Mouse (Mus musculus): ENCODE measurements around the gene Fam83b. TPM values are rescaled to one million over a fixed set of nuclear protein-coding genes. Genes with fewer than 3 reads are reported as not detected.

The Fam83b gene
- total and polyA plus RNA-seq, 3 experiments, result 0.08 to 0.41 (median 0.40) TPM

DNA sequence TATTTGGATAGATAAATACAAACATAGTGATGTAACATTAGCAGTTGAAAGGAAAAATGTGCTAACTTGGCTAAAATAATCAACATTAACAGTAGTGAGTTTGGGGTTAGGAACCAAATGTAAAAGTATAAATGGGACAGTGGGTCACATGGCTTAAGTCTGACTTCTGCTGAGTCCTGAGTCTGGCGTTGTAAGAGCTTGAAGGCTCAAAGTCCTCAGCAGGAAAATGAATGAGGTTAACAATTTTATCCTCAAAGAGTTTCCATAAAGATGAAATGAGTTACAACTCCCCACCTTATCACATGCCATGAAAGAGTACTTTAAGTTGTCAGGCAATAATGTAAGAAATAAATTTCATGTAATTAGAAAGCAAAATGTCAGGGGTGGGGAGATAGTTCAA lies 13.8 kb downstream of the Fam83b start:
- TF ChIP-seq PAX5 (IDR thresholded peaks at IDR 0.05; ENCODE audit: low read length) (no peak), USF1 (IDR thresholded peaks at IDR 0.05; ENCODE audit: low read depth, low read length) (no peak), ETS1 (conservative IDR thresholded peaks at IDR 0.05; ENCODE audit: low read depth, low read length) (no peak), IRF4 (IDR thresholded peaks at IDR 0.05; ENCODE audit: low read depth, low read length) (no peak)
- Histone ChIP-seq H3K4me2 (ENCODE audit: insufficient read depth, low read depth, poor library complexity, severe bottlenecking) (no peak overlapping the region), H3K9me3 (replicated peaks; ENCODE audit: low read length) (no peaks in the 10 kb centered on the region), H3K27ac (ENCODE audit: insufficient read depth, low read depth) (no peak overlapping the region), H3K79me2 (replicated peaks; ENCODE audit: control insufficient read depth, extremely low read depth, insufficient read depth, poor library complexity, severe bottlenecking) (no peaks in the 10 kb centered on the region), H3K4me1 (ENCODE audit: control insufficient read depth in 1 of 2, insufficient read depth in 2 of 2) (no peaks in the 10 kb centered on the region), H3K36me3 (replicated peaks in 1 of 2; ENCODE audit: control insufficient read depth in 1 of 2, insufficient read depth in 1 of 2, low read length in 1 of 2) (no peaks in the 10 kb centered on the region), H3K27me3 (replicated peaks) (no peaks in the 10 kb centered on the region), H3K9ac (ENCODE audit: insufficient read depth, low read depth) (no peak overlapping the region), H3K4me3 (replicated peaks in 1 of 3; ENCODE audit: low read depth in 2 of 3, low read length in 2 of 3, poor library complexity in 1 of 3) (no peak overlapping the region)
- no peak for DNase-seq (ENCODE audit: extremely low read depth)
- dilution Hi-C loops (cut with MboI; ENCODE audit: extremely low pct_ligation_motif_present, extremely low pct_unique_long_range_greater_than_20kb, low sequenced_read_pairs) (no loop called here), in situ Hi-C loops (cut with MboI; ENCODE audit: low pct_ligation_motif_present, low pct_unique_long_range_greater_than_20kb, low sequenced_read_pairs) (no loop called here)

GRCm38 (mm10) chr9:76546714-76547113 lies 20.2 kb downstream of the Fam83b start:
- H3K4me1 ChIP-seq (ENCODE audit: control insufficient read depth in 1 of 2, insufficient read depth in 2 of 2), result no peaks in the 10 kb centered on the region
- dilution Hi-C loops (cut with MboI; ENCODE audit: extremely low pct_ligation_motif_present, extremely low pct_unique_long_range_greater_than_20kb, low sequenced_read_pairs) (no loop called here), in situ Hi-C loops (cut with MboI; ENCODE audit: low pct_ligation_motif_present, low pct_unique_long_range_greater_than_20kb, low sequenced_read_pairs) (no loop called here)
- TF ChIP-seq USF1 (IDR thresholded peaks at IDR 0.05; ENCODE audit: low read depth, low read length) (no peak), MYC (IDR thresholded peaks at IDR 0.05; ENCODE audit: low read depth, low read length) (no peak), CHD2 (IDR thresholded peaks at IDR 0.05; ENCODE audit: low read length) (no peak), PAX5 (IDR thresholded peaks at IDR 0.05; ENCODE audit: low read length) (no peak), ZNF384 (IDR thresholded peaks at IDR 0.05; ENCODE audit: low read depth, low read length) (no peak), NELFE (IDR thresholded peaks at IDR 0.05; ENCODE audit: low read depth, low read length) (no peak), POLR2AphosphoS2 (IDR thresholded peaks at IDR 0.05; ENCODE audit: low read depth, low read length) (no peak), CHD1 (IDR thresholded peaks at IDR 0.05; ENCODE audit: low read depth, low read length) (no peak), ETS1 (conservative IDR thresholded peaks at IDR 0.05; ENCODE audit: low read depth, low read length) (no peak), CTCF (conservative IDR thresholded peaks at IDR 0.05 in 1 of 2, IDR thresholded peaks at IDR 0.05 in 1 of 2; ENCODE audit: low read depth in 2 of 2, low read length in 2 of 2) (no peak)
- H3K79me2 ChIP-seq (replicated peaks; ENCODE audit: control insufficient read depth, extremely low read depth, insufficient read depth, poor library complexity, severe bottlenecking), result no peaks in the 10 kb centered on the region
- no peaks in the 10 kb centered on the region for H3K9me3 ChIP-seq (replicated peaks; ENCODE audit: low read length)
- no peak for DNase-seq (ENCODE audit: extremely low read depth)
- H3K9ac ChIP-seq (ENCODE audit: insufficient read depth, low read depth), result no peak overlapping the region
- H3K27me3 ChIP-seq (replicated peaks), result no peaks in the 10 kb centered on the region
- H3K4me2 ChIP-seq (ENCODE audit: insufficient read depth, low read depth, poor library complexity, severe bottlenecking), result no peak overlapping the region
- H3K36me3 ChIP-seq (replicated peaks in 1 of 2; ENCODE audit: control insufficient read depth in 1 of 2, insufficient read depth in 1 of 2, low read length in 1 of 2), result no peaks in the 10 kb centered on the region
- H3K4me3 ChIP-seq (replicated peaks in 1 of 3; ENCODE audit: low read depth in 2 of 3, low read length in 2 of 3, poor library complexity in 1 of 3), result no peak overlapping the region
- H3K27ac ChIP-seq (ENCODE audit: insufficient read depth, low read depth), result no peak overlapping the region

- H3K4me3 ChIP-seq (replicated peaks in 1 of 3; ENCODE audit: low read depth in 2 of 3, low read length in 2 of 3, poor library complexity in 1 of 3), result no peak overlapping the region
- H3K79me2 ChIP-seq (replicated peaks; ENCODE audit: control insufficient read depth, extremely low read depth, insufficient read depth, poor library complexity, severe bottlenecking), result no peaks in the 10 kb centered on the region
- no peaks in the 10 kb centered on the region for H3K36me3 ChIP-seq (replicated peaks in 1 of 2; ENCODE audit: control insufficient read depth in 1 of 2, insufficient read depth in 1 of 2, low read length in 1 of 2)
- TF ChIP-seq JUND (conservative IDR thresholded peaks at IDR 0.05; ENCODE audit: low read depth, low read length) (no peak), TCF12 (IDR thresholded peaks at IDR 0.05; ENCODE audit: low read depth, low read length) (no peak), RCOR1 (conservative IDR thresholded peaks at IDR 0.05; ENCODE audit: low read depth, low read length) (no peak), UBTF (IDR thresholded peaks at IDR 0.05; ENCODE audit: low read depth, low read length) (no peak), ZC3H11A (IDR thresholded peaks at IDR 0.05; ENCODE audit: low read depth, low read length) (no peak), MEF2A (IDR thresholded peaks at IDR 0.05; ENCODE audit: borderline replicate concordance, low read depth, low read length) (no peak), TBP (conservative IDR thresholded peaks at IDR 0.05; ENCODE audit: low read depth, low read length) (no peak), ETS1 (conservative IDR thresholded peaks at IDR 0.05; ENCODE audit: low read depth, low read length) (no peak), ZNF384 (IDR thresholded peaks at IDR 0.05; ENCODE audit: low read depth, low read length) (no peak), USF2 (conservative IDR thresholded peaks at IDR 0.05; ENCODE audit: low read depth, low read length) (no peak), MAZ (IDR thresholded peaks at IDR 0.05; ENCODE audit: low read depth, low read length) (no peak), MAX (IDR thresholded peaks at IDR 0.05; ENCODE audit: low read length) (no peak)
- in situ Hi-C loops (cut with MboI; ENCODE audit: low pct_ligation_motif_present, low pct_unique_long_range_greater_than_20kb, low sequenced_read_pairs), result no loop called here
- dilution Hi-C loops (cut with MboI; ENCODE audit: extremely low pct_ligation_motif_present, extremely low pct_unique_long_range_greater_than_20kb, low sequenced_read_pairs), result no loop called here
- H3K27ac ChIP-seq (ENCODE audit: insufficient read depth, low read depth), result no peak overlapping the region
- H3K4me2 ChIP-seq (ENCODE audit: insufficient read depth, low read depth, poor library complexity, severe bottlenecking), result no peak overlapping the region
- DNase-seq (ENCODE audit: extremely low read depth), result peak; percentile 8
- no peaks in the 10 kb centered on the region for H3K27me3 ChIP-seq (replicated peaks)
- H3K9me3 ChIP-seq (replicated peaks; ENCODE audit: low read length), result no peaks in the 10 kb centered on the region
- no peak overlapping the region for H3K9ac ChIP-seq (ENCODE audit: insufficient read depth, low read depth)
- peaks cover 0 to 10% of the 10 kb centered on the region in 2 experiments; a peak in 2 of 4 replicates for H3K4me1 ChIP-seq (ENCODE audit: control insufficient read depth in 1 of 2, insufficient read depth in 2 of 2)
Measured at GRCm38 (mm10) chr9:76540684-76541083, 26.2 kb downstream of the Fam83b start.
